Mouse (Mus musculus) lung, adult 2 months (tissue): Measurements from ENCODE around the gene Kcnd3.

Experiments
- CTCF ChIP-seq: fragments of 200-500 bp; IDR thresholded peaks from 2 replicates; pipeline ENCODE4 v1.5.1; 2011; ENCODE audit warnings: mild to moderate bottlenecking, low read length, control low read depth; ENCODE audit not compliant: insufficient read depth
- POLR2A ChIP-seq: fragments of 200-500 bp; IDR thresholded peaks from 2 replicates; pipeline ENCODE4 v1.6.1; 2011; ENCODE audit warnings: low read depth, mild to moderate bottlenecking, control low read depth, low read length, borderline replicate concordance; ENCODE audit errors: extremely low read depth

DNA sequence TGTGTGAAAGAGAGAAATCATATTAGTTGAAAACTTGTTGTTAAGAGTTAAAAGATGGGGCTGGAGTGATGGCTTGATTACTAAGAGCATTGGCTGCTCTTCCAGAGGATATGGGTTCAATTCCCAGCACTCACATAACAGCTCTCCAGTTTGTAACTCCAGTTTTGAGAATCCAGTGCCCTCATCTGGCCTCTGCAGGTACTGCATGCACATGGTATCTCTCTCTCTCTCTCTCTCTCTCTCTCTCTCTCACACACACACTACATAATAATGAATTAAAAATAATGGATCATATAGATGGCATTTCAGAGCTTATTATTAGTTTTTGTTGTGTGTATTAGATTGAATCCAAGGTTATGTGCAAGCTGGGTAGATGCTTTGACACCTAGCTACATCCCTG, 29.7 kb upstream of the Kcnd3 start:
- TF ChIP-seq CTCF (no peak), POLR2A (no peak)
